Mouse (Mus musculus) hindbrain, embryonic 11.5 days (tissue): ENCODE results near the gene Hoxb7. TPM values are rescaled to one million over a fixed set of nuclear protein-coding genes. Genes with fewer than 3 reads are reported as not detected.

ENCODE experiments used
- ATAC-seq: fragments of 200-750 bp; cut with Nextera tagmentation; 2 replicates; pipeline ENCODE4 v1.8.0; 2017; ENCODE audit warnings: mild to moderate bottlenecking, moderate TSS enrichment, moderate library complexity; ENCODE audit not compliant: low FRiP score
- DNase-seq: peaks from one replicate; pipeline ENCODE4 v3.0.0-alpha.2; 2015; ENCODE audit warnings: low spot score
- H3K27ac ChIP-seq: fragments of 300-500 bp; sonication (generic); 2 replicates; pipeline ENCODE4 v1.5.1; 2014; ENCODE audit warnings: mild to moderate bottlenecking, low read depth, low read length
- H3K27me3 ChIP-seq: fragments of 300-500 bp; sonication (generic); 2 replicates; pipeline ENCODE4 v1.6.1; 2014; ENCODE audit warnings: mild to moderate bottlenecking, low read length, moderate library complexity, mixed read lengths; ENCODE audit not compliant: control insufficient read depth, insufficient read depth
- H3K36me3 ChIP-seq: fragments of 300-500 bp; sonication (generic); 2 replicates; pipeline ENCODE4 v1.6.1; 2014; ENCODE audit warnings: mild to moderate bottlenecking, low read length, moderate library complexity, mixed read lengths; ENCODE audit not compliant: control insufficient read depth, insufficient read depth
- H3K4me1 ChIP-seq: fragments of 300-500 bp; sonication (generic); replicated peaks from 2 replicates; pipeline ENCODE4 v1.6.1; 2014; ENCODE audit warnings: low read length, mixed read lengths; ENCODE audit not compliant: control insufficient read depth, insufficient read depth
- H3K4me2 ChIP-seq: fragments of 300-500 bp; sonication (generic); replicated peaks from 2 replicates; pipeline ENCODE4 v1.6.1; 2014; ENCODE audit warnings: mild to moderate bottlenecking, low read depth, low read length
- H3K4me3 ChIP-seq: fragments of 300-500 bp; sonication (generic); 2 replicates; pipeline ENCODE4 v1.5.1; 2014; ENCODE audit warnings: low read depth, low read length
- H3K9ac ChIP-seq: fragments of 300-500 bp; sonication (generic); 2 replicates; pipeline ENCODE4 v1.6.1; 2014; ENCODE audit warnings: low read depth, low read length
- H3K9me3 ChIP-seq: fragments of 300-500 bp; sonication (generic); 2 replicates; pipeline ENCODE4 v1.6.1; 2016; ENCODE audit warnings: low read length; ENCODE audit not compliant: control insufficient read depth
- WGBS: fragments of 180-500 bp; shearing (Covaris S2); extraction: QIAGEN DNeasy Blood & Tissue Kit; methylation state at CpG from one replicate; pipeline ENCODE4 v1.1.7; 2014; 5-methylcytosine and 5-hydroxymethylcytosine counted together
- polyA plus RNA-seq: library from polyadenylated mRNA; unstranded; fragments of >200 nt; fragmentation: Nextera tagmentation; extraction: Ambion mirVana; gene quantifications from 2 replicates; pipeline ENCODE4 v1.2.1, GENCODE M21; 2014

The Hoxb7 gene
- polyA plus RNA-seq, 1 experiment from 2014 or later, result 4.0 TPM

GRCm38 (mm10) chr11:96332105-96332504, 45.7 kb downstream of the Hoxb7 start:
- Histone ChIP-seq H3K27ac (peak overlapping the region; percentile 98), H3K4me3 (peak overlapping the region; percentile 56), H3K27me3 (peaks cover 89% of the 10 kb centered on the region), H3K4me1 (no peaks in the 10 kb centered on the region; the same call in 1 of the 2 replicates), H3K9ac (peak overlapping the region; percentile 96), H3K9me3 (no peaks in the 10 kb centered on the region), H3K36me3 (no peaks in the 10 kb centered on the region), H3K4me2 (peak overlapping the region; percentile 79)
- 2% methylated on average over 8 of the region's 8 CpGs for WGBS
- DNase-seq, result peak; percentile 64
- no peak for ATAC-seq

DNA sequence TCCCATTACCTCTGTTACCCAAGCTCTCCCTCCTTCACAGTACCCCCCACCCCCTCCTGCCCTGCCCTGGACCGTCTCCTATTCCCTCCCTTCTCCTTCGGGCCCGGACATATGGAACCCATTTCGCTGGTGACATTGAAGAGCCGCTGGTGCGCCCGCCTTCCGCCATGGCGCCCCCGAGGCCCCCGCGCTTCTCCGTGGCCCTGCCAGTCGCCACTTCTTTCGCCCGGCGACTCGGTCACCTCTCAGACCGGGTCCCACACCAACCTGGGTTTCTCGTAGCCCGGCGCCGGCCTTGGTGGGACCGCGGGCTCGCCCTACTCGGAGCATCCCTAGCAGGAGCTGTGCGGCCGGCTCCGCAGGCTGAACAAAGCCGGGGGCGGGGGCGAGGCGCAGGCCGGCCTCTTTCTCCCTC, 46.2 kb downstream of the Hoxb7 start:
- peak overlapping the region; percentile 79 for H3K4me2 ChIP-seq
- H3K27ac ChIP-seq, result peak overlapping the region; percentile 98
- H3K36me3 ChIP-seq, result no peaks in the 10 kb centered on the region
- peak overlapping the region; percentile 96 for H3K9ac ChIP-seq
- no peak for ATAC-seq
- peak; percentile 57 for DNase-seq
- H3K9me3 ChIP-seq, result no peaks in the 10 kb centered on the region
- peaks cover 87% of the 10 kb centered on the region for H3K27me3 ChIP-seq
- H3K4me1 ChIP-seq, result no peaks in the 10 kb centered on the region; the same call in 1 of the 2 replicates
- peak overlapping the region; percentile 56 for H3K4me3 ChIP-seq
- WGBS, result 2% methylated on average over 35 of the region's 35 CpGs

- peak overlapping the region; percentile 56 for H3K4me3 ChIP-seq
- H3K4me1 ChIP-seq, result no peaks in the 10 kb centered on the region; the same call in 1 of the 2 replicates
- peak overlapping the region; percentile 79 for H3K4me2 ChIP-seq
Observed at GRCm38 (mm10) chr11:96333241-96334001, 47.0 kb downstream of the Hoxb7 start.

GRCm38 (mm10) chr11:96334002-96334364, 47.6 kb downstream of the Hoxb7 start:
- peaks cover 90% of the 10 kb centered on the region for H3K27me3 ChIP-seq
- no peaks in the 10 kb centered on the region for H3K36me3 ChIP-seq
- 0% methylated on average over 2 of the region's 2 CpGs for WGBS
- no peaks in the 10 kb centered on the region; the same call in 1 of the 2 replicates for H3K4me1 ChIP-seq
- H3K4me2 ChIP-seq, result peak overlapping the region; percentile 79
- H3K4me3 ChIP-seq, result peak overlapping the region; percentile 56
- peak overlapping the region; percentile 98 for H3K27ac ChIP-seq
- peak overlapping the region; percentile 96 for H3K9ac ChIP-seq
- ATAC-seq (no peak), DNase-seq (no peak)
- no peaks in the 10 kb centered on the region for H3K9me3 ChIP-seq

More at GRCm38 (mm10) chr11:96333241-96334001, 47.0 kb downstream of the Hoxb7 start:
- 1% methylated on average over 17 of the region's 17 CpGs for WGBS
- peaks cover 90% of the 10 kb centered on the region for H3K27me3 ChIP-seq
- ATAC-seq (no peak), DNase-seq (peak; percentile 54)
- no peaks in the 10 kb centered on the region for H3K9me3 ChIP-seq
- H3K9ac ChIP-seq, result peak overlapping the region; percentile 96
- H3K36me3 ChIP-seq, result no peaks in the 10 kb centered on the region
- H3K27ac ChIP-seq, result peak overlapping the region; percentile 98

DNA sequence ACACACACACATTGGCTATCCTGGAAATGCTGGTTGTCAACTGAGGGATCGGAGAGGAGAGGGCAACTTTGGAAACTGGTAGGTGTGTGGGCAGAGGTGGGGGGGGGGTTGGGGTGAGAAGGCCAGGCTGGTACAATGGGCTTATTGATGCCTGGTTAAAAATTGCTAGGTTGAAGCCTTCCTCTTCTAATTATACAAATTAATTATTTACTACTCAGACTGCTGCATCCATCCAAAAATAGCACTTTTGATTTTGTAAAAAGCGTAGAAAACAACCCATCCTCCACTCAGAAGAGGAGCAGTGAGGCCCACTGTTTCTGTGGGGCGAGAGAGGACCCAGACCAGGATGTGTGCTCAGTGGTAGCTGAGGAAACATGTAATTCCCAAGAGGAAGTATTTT, 48.6 kb downstream of the Hoxb7 start:
- Histone ChIP-seq H3K4me2 (peak overlapping the region; percentile 79), H3K4me3 (peak overlapping the region; percentile 56)
- WGBS, result 8% methylated on average over 3 of the region's 3 CpGs

GRCm38 (mm10) chr11:96336597-96336996, 50.2 kb downstream of the Hoxb7 start:
- DNase-seq (no peak), ATAC-seq (peak; percentile 17; the same call in 1 of the 2 replicates)
- Histone ChIP-seq H3K36me3 (no peaks in the 10 kb centered on the region), H3K27ac (peak overlapping the region; percentile 98), H3K9ac (peak overlapping the region; percentile 75), H3K9me3 (no peaks in the 10 kb centered on the region), H3K4me2 (peak overlapping the region; percentile 79), H3K4me3 (peak overlapping the region; percentile 56), H3K4me1 (no peaks in the 10 kb centered on the region; the same call in 1 of the 2 replicates), H3K27me3 (peaks cover 81% of the 10 kb centered on the region)
- 4% methylated on average over 2 of the region's 2 CpGs for WGBS

More for the DNA sequence above, 48.6 kb downstream of the Hoxb7 start:
- Histone ChIP-seq H3K9ac (peak overlapping the region; percentile 96), H3K4me1 (no peaks in the 10 kb centered on the region; the same call in none of the 2 replicates), H3K36me3 (no peaks in the 10 kb centered on the region), H3K27ac (peak overlapping the region; percentile 98), H3K9me3 (no peaks in the 10 kb centered on the region), H3K27me3 (peaks cover 90% of the 10 kb centered on the region)
- DNase-seq (no peak), ATAC-seq (no peak)

DNA sequence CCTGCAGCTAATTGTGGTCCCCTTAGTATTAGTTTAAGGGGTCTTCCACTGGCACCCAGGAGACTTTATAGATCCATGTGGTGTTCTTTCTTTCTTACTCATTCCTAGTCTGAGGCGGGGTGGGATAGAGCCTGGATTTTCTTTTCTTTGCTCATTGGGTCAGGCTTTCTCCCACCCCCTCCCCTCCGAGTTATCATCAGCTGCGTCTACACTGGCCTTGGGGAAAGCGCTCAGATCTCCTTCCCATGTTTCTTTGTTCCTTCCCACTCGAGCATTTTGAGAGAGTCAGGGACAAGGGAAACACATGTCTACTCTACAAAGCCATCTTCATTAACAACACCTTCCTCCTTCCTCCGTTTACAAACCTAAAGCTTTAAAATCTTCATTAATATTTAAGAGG, 50.6 kb downstream of the Hoxb7 start:
- Histone ChIP-seq H3K9me3 (no peaks in the 10 kb centered on the region), H3K27ac (peak overlapping the region; percentile 98), H3K9ac (peak overlapping the region; percentile 75), H3K4me1 (no peaks in the 10 kb centered on the region; the same call in 1 of the 2 replicates), H3K4me3 (peak overlapping the region; percentile 56), H3K27me3 (peaks cover 81% of the 10 kb centered on the region), H3K4me2 (peak overlapping the region; percentile 79), H3K36me3 (no peaks in the 10 kb centered on the region)
- DNase-seq (no peak), ATAC-seq (no peak)
- WGBS, result 2% methylated on average over 6 of the region's 6 CpGs

DNA sequence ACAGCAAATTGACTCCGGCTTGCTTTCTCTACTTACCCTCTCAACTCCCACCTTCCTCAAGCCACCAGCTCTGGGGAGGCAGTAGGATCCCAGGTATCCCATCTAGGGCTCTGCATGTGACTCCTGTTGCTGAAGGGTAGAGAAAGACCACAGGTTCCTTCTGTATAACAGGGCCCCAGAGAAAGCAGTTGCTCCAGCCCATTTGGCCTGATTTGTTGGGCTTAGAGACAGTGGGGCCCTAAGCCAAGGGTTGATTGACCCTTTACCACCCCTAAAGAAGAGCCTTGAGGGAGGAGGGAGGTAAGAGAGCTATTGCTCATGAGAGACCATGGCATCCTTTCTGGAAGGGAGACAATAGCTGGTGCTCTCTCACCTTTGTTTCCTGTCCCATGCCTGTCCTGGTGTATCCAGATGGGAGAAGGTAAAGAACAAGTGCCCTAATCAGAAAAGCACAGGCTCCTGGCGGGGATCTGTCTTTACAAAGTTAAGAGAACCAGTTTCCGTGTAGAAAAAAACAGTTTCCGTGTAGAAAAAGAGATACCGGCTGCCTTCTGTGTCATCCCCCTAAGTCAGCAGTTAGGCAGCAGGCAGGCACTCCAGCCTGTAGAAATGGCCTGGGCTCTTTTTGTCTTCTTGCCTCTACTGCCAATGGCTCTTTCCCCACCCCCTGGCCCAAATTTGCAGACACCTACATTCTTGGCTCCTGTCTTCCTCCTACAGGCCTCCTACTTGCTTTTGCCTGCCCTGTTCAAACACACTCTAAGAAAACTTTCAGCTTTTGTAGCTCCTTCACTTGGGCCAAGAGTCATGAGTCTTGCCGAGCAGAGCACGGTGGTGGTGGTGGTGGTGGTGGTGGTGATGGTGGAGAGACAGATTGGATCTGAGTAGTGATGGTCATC, 52.8 kb downstream of the Hoxb7 start:
- WGBS, result 11% methylated on average over 7 of the region's 7 CpGs
- H3K27ac ChIP-seq, result peak overlapping the region; percentile 98
- H3K4me3 ChIP-seq, result peak overlapping the region; percentile 56
- no peaks in the 10 kb centered on the region for H3K9me3 ChIP-seq
- H3K4me1 ChIP-seq, result no peaks in the 10 kb centered on the region; the same call in 1 of the 2 replicates
- peaks cover 77% of the 10 kb centered on the region for H3K27me3 ChIP-seq
- no peak for DNase-seq
- no peaks in the 10 kb centered on the region for H3K36me3 ChIP-seq
- H3K4me2 ChIP-seq, result peak overlapping the region; percentile 79
- H3K9ac ChIP-seq, result peak overlapping the region; percentile 75
- no peak for ATAC-seq
